Mouse (Mus musculus) hindbrain, postnatal 0 days (tissue): ENCODE results near the gene Tab3. TPM values are rescaled to one million over a fixed set of nuclear protein-coding genes. Genes with fewer than 3 reads are reported as not detected.

ENCODE experiments used
- ATAC-seq: fragments of 200-750 bp; cut with Nextera tagmentation; 2 replicates; pipeline ENCODE4 v1.8.0; 2017; ENCODE audit warnings: mild to moderate bottlenecking, moderate TSS enrichment, moderate library complexity
- DNase-seq: peaks from one replicate; pipeline ENCODE4 v3.0.0-alpha.2; 2015; ENCODE audit warnings: low spot score
- H3K27ac ChIP-seq: fragments of 300-500 bp; sonication (generic); 2 replicates; pipeline ENCODE4 v1.5.1; 2014; ENCODE audit warnings: mild to moderate bottlenecking
- H3K27me3 ChIP-seq: fragments of 300-500 bp; sonication (generic); 2 replicates; pipeline ENCODE4 v1.6.1; 2014; ENCODE audit warnings: low read length, mixed read lengths; ENCODE audit not compliant: insufficient read depth
- H3K36me3 ChIP-seq: fragments of 300-500 bp; sonication (generic); 2 replicates; pipeline ENCODE4 v1.6.1; 2014; ENCODE audit warnings: low read length, mixed read lengths; ENCODE audit not compliant: insufficient read depth
- H3K4me1 ChIP-seq: fragments of 300-500 bp; sonication (generic); 2 replicates; pipeline ENCODE4 v1.6.1; 2014; ENCODE audit warnings: antibody characterized with exemption, low read length, mixed read lengths; ENCODE audit not compliant: insufficient read depth
- H3K4me2 ChIP-seq: fragments of 300-500 bp; sonication (generic); 2 replicates; pipeline ENCODE4 v1.6.1; 2014; ENCODE audit warnings: low read depth, mild to moderate bottlenecking, low read length, moderate library complexity, mixed read lengths
- H3K4me3 ChIP-seq: fragments of 300-500 bp; sonication (generic); 2 replicates; pipeline ENCODE4 v1.5.1; 2014; ENCODE audit warnings: low read length
- H3K9ac ChIP-seq: fragments of 300-500 bp; sonication (generic); replicated peaks from 2 replicates; pipeline ENCODE4 v1.6.1; 2014; ENCODE audit warnings: mild to moderate bottlenecking, low read length, moderate library complexity, mixed read lengths
- H3K9me3 ChIP-seq: fragments of 300-500 bp; sonication (generic); 2 replicates; pipeline ENCODE4 v1.6.1; 2016; ENCODE audit warnings: low read length, mixed read lengths
- CTCF ChIP-seq: IDR thresholded peaks from 2 replicates; pipeline ENCODE4 v1.5.1; 2016; ENCODE audit warnings: antibody characterized with exemption, control low read depth, low read depth
- WGBS: fragments of 180-500 bp; shearing (Covaris S2); extraction: QIAGEN DNeasy Blood & Tissue Kit; methylation state at CpG from one replicate; pipeline ENCODE4 v1.1.7; 2014; 5-methylcytosine and 5-hydroxymethylcytosine counted together
- polyA plus RNA-seq: library from polyadenylated mRNA; unstranded; fragments of >200 nt; fragmentation: Nextera tagmentation; extraction: Ambion mirVana; gene quantifications from 2 replicates; pipeline ENCODE4 v1.2.1, GENCODE M21; 2015
- total RNA-seq: library from RNA; depleted of rRNA; stranded (reverse); fragments of >200 nt; gene quantifications from 2 replicates; pipeline ENCODE4 v1.2.3, GENCODE M21; 2014; rRNA removed

Gene Tab3
- total RNA-seq: 12.5 and 65.1 TPM in 2 replicates
- polyA plus RNA-seq: 4.7 and 6.8 TPM in 2 replicates

DNA sequence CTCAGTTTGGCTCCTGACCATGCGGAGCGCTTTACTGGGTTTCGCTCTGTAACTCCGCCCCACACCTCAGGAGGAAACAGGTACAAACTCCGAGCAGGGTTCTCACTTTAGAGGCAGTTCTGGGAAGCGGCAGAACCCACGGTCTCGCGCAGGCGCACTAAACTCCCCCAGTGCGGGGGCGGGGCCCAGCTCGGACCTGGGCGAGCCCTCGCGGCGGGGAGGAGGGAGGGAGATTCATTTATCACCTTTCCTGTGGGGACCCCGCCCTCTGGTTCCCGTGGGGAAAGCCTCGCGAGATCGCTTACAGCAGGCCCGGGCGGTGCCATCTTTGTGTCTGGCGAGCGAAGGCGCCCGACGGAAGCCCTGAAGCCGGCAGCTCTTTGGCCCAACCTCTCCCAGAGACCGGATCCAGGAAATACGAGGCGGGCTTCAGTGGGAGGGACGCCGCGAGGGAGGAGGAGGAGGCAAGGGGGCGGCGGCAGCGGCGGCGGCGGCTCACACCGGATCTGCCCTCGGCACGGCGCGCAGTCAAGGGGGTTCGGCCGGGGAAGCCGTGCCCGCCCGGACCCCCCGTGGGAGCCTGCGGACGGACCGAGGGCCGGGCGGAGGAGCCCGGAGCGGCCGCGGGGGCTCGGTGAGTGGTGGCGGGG is at the start of gene Tab3:
TSS of gene Tab3 (plus strand) at position 491 of the 650 bp plus-strand sequence.
- Histone ChIP-seq H3K27me3 (no peaks in the 10 kb centered on the region), H3K4me2 (peak within 1 kb of the TSS; percentile 58), H3K9me3 (no peaks in the 10 kb centered on the region), H3K27ac (peak within 1 kb of the TSS; percentile 80), H3K4me1 (no peaks in the 10 kb centered on the region), H3K9ac (peak within 1 kb of the TSS; percentile 76), H3K4me3 (peak within 1 kb of the TSS; percentile 68), H3K36me3 (no peaks in the 10 kb centered on the region)
- WGBS: 30% methylated on average over 50 of the region's 64 CpGs
- TF ChIP-seq CTCF: no peak; the same call in 1 of the 2 replicates
- DNase-seq: peak; percentile 95
- ATAC-seq: peak; percentile 99

DNA sequence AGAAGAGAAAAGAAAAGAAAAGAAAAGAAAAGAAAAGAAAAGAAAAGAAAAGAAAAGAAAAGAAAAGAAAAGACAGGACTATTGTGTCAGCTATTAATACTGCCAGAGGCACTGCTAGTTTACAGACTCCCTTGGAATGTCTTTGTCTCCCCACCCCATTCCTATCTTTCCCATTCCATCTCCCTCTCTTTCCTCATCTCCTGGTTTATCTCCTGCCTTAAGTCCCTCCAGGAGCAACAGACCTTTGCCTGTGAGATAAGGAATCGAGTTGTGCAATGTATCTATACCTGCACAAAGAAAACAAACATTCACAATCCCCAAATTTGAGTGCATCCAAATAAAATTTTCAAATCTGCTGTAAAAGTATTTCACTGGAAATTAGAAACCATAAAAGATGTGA is 48.3 kb upstream of the Tab3 start:
- no peak for TF ChIP-seq CTCF
- 59% methylated on average over 1 of the region's 1 CpGs for WGBS
- H3K27ac ChIP-seq: no peak overlapping the region
- no peaks in the 10 kb centered on the region for H3K27me3 ChIP-seq
- H3K9ac ChIP-seq: no peak overlapping the region
- H3K4me2 ChIP-seq: no peak overlapping the region
- ATAC-seq (no peak), DNase-seq (no peak)
- no peak overlapping the region for H3K4me3 ChIP-seq
- H3K4me1 ChIP-seq: no peaks in the 10 kb centered on the region
- H3K36me3 ChIP-seq: no peaks in the 10 kb centered on the region
- no peaks in the 10 kb centered on the region for H3K9me3 ChIP-seq

GRCm38 (mm10) chrX:85526263-85527019 is 47.4 kb upstream of the Tab3 start:
- 74% methylated on average over 5 of the region's 5 CpGs for WGBS
- TF ChIP-seq CTCF: no peak
- Histone ChIP-seq H3K36me3 (no peaks in the 10 kb centered on the region), H3K4me2 (no peak overlapping the region), H3K9me3 (no peaks in the 10 kb centered on the region), H3K4me1 (no peaks in the 10 kb centered on the region), H3K4me3 (no peak overlapping the region), H3K27me3 (no peaks in the 10 kb centered on the region), H3K27ac (no peak overlapping the region), H3K9ac (no peak overlapping the region)
- no peak for DNase-seq
- ATAC-seq: no peak

GRCm38 (mm10) chrX:85558931-85559330 is 14.9 kb upstream of the Tab3 start:
- TF ChIP-seq CTCF: no peak
- no peak overlapping the region for H3K4me3 ChIP-seq
- H3K27ac ChIP-seq: no peak overlapping the region
- H3K4me1 ChIP-seq: no peaks in the 10 kb centered on the region
- WGBS: 75% methylated on average over 2 of the region's 2 CpGs
- no peaks in the 10 kb centered on the region for H3K27me3 ChIP-seq
- H3K36me3 ChIP-seq: no peaks in the 10 kb centered on the region
- ATAC-seq (no peak), DNase-seq (no peak)
- H3K4me2 ChIP-seq: no peak overlapping the region
- no peaks in the 10 kb centered on the region for H3K9me3 ChIP-seq
- H3K9ac ChIP-seq: no peak overlapping the region

- ATAC-seq: no peak
These were observed 7.6 kb upstream of the Tab3 start for GRCm38 (mm10) chrX:85566256-85566655.

DNA sequence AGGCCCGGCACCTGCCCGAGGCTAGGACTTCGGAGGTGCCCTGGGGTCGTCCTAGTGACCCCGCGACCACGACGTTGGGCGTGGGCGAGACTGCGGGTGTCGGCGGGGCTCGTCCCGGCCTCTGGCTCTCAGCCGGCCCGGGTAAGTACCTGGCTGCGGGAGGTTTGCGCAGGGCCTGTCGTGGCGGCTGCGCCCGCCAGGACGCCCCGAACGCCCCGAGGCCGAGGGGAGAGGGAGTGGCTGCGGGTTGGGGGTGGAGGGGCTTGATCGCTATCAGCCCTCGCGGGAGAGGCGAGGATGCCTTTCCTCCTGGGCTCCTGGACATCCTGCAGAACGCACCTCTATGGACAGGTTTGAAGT is 340 bp downstream of the Tab3 start:
- DNase-seq: peak; percentile 5
- TF ChIP-seq CTCF: no peak
- H3K9me3 ChIP-seq: no peaks in the 10 kb centered on the region
- H3K36me3 ChIP-seq: no peaks in the 10 kb centered on the region
- H3K4me1 ChIP-seq: no peaks in the 10 kb centered on the region
- peak overlapping the region; percentile 68 for H3K4me3 ChIP-seq
- H3K4me2 ChIP-seq: peak overlapping the region; percentile 57
- ATAC-seq: peak; percentile 60
- no peaks in the 10 kb centered on the region for H3K27me3 ChIP-seq
- 19% methylated on average over 27 of the region's 34 CpGs for WGBS
- peak overlapping the region; percentile 80 for H3K27ac ChIP-seq
- H3K9ac ChIP-seq: peak overlapping the region; percentile 76

More at GRCm38 (mm10) chrX:85566256-85566655, 7.6 kb upstream of the Tab3 start:
- no peak overlapping the region for H3K4me2 ChIP-seq
- WGBS: 79% methylated on average over 4 of the region's 4 CpGs
- H3K9me3 ChIP-seq: no peaks in the 10 kb centered on the region
- DNase-seq: no peak
- H3K27me3 ChIP-seq: no peaks in the 10 kb centered on the region; the same call in 1 of the 2 replicates
- H3K4me1 ChIP-seq: no peaks in the 10 kb centered on the region
- H3K36me3 ChIP-seq: no peaks in the 10 kb centered on the region
- no peak overlapping the region for H3K4me3 ChIP-seq
- H3K27ac ChIP-seq: no peak overlapping the region
- H3K9ac ChIP-seq: no peak overlapping the region
- no peak for TF ChIP-seq CTCF

- TF ChIP-seq CTCF: no peak
- no peaks in the 10 kb centered on the region for H3K9me3 ChIP-seq
- DNase-seq (no peak), ATAC-seq (no peak)
- 73% methylated on average over 6 of the region's 6 CpGs for WGBS
- no peak overlapping the region for H3K9ac ChIP-seq
- H3K4me1 ChIP-seq: no peaks in the 10 kb centered on the region
- no peak overlapping the region for H3K27ac ChIP-seq
- no peaks in the 10 kb centered on the region for H3K27me3 ChIP-seq
- H3K4me2 ChIP-seq: no peak overlapping the region
- no peaks in the 10 kb centered on the region for H3K36me3 ChIP-seq
- no peak overlapping the region for H3K4me3 ChIP-seq
These were observed 2.5 kb downstream of the Tab3 start for GRCm38 (mm10) chrX:85576310-85576709.
